Mouse (Mus musculus): ENCODE measurements around the gene Sytl3.
"Not testable (repeated sequence)": the region's sequence is repeated elsewhere in the genome, so short reads cannot be mapped to it uniquely, and the experiment has no call there.

Sytl3 gene

GRCm38 (mm10) chr17:6658801-6659200, at the start of gene Sytl3:
Gene Sytl3 (plus strand): TSS chr17:6659093.
- H3K36me3 ChIP-seq (ENCODE audit: control insufficient read depth, insufficient read depth, low read length, poor library complexity, severe bottlenecking); H3K27me3 ChIP-seq (ENCODE audit: control insufficient read depth, insufficient read depth, low read length, poor library complexity, severe bottlenecking); DNase-seq (ENCODE audit: low read depth, low spot score): not testable (repeated sequence)

DNA sequence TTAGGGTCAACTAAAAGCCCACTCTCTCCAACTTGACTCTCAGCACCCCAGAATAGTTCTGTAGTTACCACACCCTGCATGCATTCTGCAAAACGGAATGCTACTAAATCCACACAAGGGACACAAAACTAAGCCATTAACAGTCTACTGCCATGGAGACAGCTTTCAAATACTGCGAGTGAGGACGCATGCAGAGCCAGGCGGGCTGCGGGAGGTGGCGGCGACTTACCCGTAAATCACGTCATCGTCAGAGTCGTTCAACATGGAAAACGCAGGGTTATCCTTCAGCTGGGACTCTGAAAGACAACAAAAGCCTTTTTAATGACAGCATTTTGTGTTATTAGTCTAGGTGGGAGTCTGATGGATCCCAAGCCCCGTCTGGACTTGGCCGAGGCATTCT, 45.4 kb upstream of the Sytl3 start:
- DNase-seq (ENCODE audit: low read depth, low spot score); H3K36me3 ChIP-seq (ENCODE audit: control insufficient read depth, insufficient read depth, low read length, poor library complexity, severe bottlenecking); H3K27me3 ChIP-seq (ENCODE audit: control insufficient read depth, insufficient read depth, low read length, poor library complexity, severe bottlenecking): not testable (repeated sequence)

DNA sequence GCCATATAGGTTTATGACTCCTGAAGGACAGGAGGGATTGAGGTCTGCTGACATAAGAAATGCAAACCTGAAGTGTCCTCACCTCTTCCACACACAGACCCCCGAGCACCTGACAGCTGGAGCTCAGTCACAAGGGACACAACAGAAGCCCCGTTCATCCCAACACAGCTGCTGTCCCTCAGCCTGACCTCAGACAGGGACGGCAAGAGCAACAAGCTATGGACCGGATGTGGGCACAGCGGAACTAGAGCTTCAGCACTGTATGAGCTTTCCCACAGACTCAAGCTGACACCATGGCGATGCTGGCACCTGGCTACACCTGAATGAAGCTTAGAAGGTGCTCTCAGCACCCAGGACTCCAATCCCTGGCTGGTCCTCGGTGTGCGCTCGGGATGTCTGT, 44.6 kb upstream of the Sytl3 start:
- not testable (repeated sequence) for DNase-seq (ENCODE audit: low read depth, low spot score); H3K36me3 ChIP-seq (ENCODE audit: control insufficient read depth, insufficient read depth, low read length, poor library complexity, severe bottlenecking); H3K27me3 ChIP-seq (ENCODE audit: control insufficient read depth, insufficient read depth, low read length, poor library complexity, severe bottlenecking)

DNA sequence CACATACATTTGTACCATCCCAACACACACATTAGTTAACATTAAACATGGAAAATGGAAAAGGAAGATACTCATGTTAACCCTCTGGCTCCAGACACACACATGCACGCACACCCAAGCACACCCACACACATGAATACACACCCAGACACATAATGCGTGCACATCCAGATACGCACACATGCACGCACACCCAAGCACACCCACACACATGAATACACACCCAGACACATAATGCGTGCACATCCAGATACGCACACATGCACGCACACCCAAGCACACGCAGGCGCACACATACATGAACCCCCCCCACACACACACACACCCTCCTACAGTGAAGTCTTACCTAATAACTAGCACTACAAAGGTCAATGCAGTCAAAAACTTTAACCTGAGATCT, 42.2 kb upstream of the Sytl3 start:
- H3K27me3 ChIP-seq (ENCODE audit: control insufficient read depth, insufficient read depth, low read length, poor library complexity, severe bottlenecking); DNase-seq (ENCODE audit: low read depth, low spot score); H3K36me3 ChIP-seq (ENCODE audit: control insufficient read depth, insufficient read depth, low read length, poor library complexity, severe bottlenecking): not testable (repeated sequence)

DNA sequence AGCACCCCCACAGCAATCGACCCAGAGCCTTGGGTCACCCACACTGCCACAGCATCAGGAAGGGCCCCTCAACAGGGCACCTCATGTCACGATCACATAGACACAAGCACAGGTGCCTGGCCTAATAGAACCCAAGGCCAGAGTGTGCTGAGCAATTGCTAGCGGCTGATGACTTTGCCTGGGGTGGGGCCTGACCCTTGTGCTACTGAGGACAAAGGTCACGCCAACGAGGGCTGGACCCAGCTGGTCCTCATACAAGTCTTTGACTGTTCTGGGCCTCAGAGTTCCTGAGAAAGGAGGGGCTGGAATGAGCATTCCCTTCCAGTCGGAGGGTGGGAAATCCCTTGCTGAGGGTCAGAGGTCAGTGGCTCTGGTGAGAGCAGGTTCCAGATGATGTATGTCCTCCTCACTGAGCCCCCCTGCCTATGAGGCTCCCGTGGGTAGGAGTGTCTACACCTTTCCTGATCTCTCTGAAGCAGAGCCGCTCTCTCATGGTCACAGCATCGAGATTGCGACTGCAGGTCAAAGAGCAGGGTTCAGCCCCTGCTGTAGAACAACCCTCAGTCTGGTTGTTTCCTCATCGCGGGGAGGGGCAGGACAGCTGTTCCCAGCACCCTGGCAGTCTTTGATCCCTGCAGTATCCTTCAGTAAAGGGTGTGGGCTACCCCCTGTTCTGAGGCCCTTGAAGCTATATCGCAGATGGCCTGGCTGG, 41.0 kb upstream of the Sytl3 start:
- DNase-seq (ENCODE audit: low read depth, low spot score); H3K27me3 ChIP-seq (ENCODE audit: control insufficient read depth, insufficient read depth, low read length, poor library complexity, severe bottlenecking); H3K36me3 ChIP-seq (ENCODE audit: control insufficient read depth, insufficient read depth, low read length, poor library complexity, severe bottlenecking): not testable (repeated sequence)

- not testable (repeated sequence) for H3K36me3 ChIP-seq (ENCODE audit: control insufficient read depth, insufficient read depth, low read length, poor library complexity, severe bottlenecking); H3K27me3 ChIP-seq (ENCODE audit: control insufficient read depth, insufficient read depth, low read length, poor library complexity, severe bottlenecking); DNase-seq (ENCODE audit: low read depth, low spot score)
Observed at GRCm38 (mm10) chr17:6619271-6619670, 39.6 kb upstream of the Sytl3 start.

DNA sequence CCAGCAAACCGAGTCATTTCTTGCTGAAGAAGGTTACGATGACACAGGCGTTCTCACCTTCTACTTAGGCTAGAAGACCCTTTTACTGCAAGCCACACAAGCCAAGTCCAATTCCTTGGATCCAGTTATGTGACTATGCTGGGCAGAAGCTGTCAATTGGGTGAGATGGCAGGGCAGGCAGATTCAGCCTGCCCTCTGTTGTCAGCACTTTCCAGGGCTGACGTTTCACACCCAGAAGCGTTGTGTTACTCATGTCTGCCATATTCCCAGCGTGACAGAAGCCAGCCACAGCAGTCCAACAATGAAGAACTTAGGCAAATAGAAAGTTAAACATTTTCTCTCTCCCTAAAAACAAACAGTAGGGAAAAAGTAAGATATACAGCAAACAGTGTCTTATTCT, 38.9 kb upstream of the Sytl3 start:
- DNase-seq (ENCODE audit: low read depth, low spot score); H3K36me3 ChIP-seq (ENCODE audit: control insufficient read depth, insufficient read depth, low read length, poor library complexity, severe bottlenecking): not testable (repeated sequence)

DNA sequence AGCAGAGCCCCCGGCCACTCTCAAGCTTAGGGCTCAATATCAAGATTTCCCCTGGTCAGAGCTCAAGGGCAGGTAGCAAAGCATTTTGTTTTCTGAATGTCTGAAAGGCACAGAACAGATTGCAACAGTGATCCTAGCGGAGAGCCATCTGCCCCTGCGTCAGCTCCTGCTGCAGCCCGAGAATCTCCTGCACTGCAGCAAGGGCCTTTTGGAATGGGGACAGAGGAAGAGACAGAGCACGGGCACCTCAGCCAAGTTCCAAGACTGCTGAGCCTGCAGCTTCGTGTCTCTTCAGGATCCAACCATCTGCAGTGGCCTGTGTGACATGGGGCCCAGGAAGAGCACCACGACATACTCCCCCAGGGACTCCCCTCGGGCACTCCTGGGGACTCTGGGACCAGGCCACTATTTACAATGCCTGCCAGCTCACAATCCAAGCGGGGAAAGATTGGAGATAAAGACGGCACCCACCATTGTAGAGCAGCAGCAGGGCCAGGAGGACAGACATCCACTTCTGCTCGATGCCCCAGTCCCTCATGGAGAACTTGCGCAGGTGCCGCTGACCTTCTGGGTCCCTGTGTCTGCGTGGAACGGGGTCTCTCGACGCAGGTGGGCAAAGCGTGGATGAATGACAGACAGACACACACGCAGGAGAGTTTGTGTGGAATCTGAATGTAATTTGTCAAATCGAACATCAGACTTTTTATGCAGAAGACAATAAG, 38.0 kb upstream of the Sytl3 start:
- DNase-seq (ENCODE audit: low read depth, low spot score); H3K36me3 ChIP-seq (ENCODE audit: control insufficient read depth, insufficient read depth, low read length, poor library complexity, severe bottlenecking); H3K27me3 ChIP-seq (ENCODE audit: control insufficient read depth, insufficient read depth, low read length, poor library complexity, severe bottlenecking): not testable (repeated sequence)

More for the DNA sequence above, 38.9 kb upstream of the Sytl3 start:
- H3K27me3 ChIP-seq (ENCODE audit: control insufficient read depth, insufficient read depth, low read length, poor library complexity, severe bottlenecking), result not testable (repeated sequence)

DNA sequence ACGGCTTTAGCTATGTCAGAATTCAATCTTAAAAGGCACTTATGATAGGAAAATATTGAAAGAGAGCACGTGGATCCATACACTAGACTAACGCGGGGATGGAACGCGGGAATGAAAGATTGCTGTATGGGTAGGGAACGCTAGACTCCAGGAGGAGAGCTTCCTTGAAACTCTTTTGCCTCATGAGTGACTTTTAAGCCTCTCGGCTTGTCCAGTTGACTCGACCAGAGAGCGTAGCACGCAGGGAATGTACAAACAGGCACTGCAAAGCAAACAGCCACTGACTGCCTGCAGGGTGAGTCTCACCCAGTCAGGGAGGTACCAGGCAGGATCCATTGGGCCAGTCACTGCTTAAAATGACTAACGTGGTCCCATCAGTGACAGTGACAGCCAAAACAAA, 36.9 kb upstream of the Sytl3 start:
- not testable (repeated sequence) for H3K36me3 ChIP-seq (ENCODE audit: control insufficient read depth, insufficient read depth, low read length, poor library complexity, severe bottlenecking); DNase-seq (ENCODE audit: low read depth, low spot score)

DNA sequence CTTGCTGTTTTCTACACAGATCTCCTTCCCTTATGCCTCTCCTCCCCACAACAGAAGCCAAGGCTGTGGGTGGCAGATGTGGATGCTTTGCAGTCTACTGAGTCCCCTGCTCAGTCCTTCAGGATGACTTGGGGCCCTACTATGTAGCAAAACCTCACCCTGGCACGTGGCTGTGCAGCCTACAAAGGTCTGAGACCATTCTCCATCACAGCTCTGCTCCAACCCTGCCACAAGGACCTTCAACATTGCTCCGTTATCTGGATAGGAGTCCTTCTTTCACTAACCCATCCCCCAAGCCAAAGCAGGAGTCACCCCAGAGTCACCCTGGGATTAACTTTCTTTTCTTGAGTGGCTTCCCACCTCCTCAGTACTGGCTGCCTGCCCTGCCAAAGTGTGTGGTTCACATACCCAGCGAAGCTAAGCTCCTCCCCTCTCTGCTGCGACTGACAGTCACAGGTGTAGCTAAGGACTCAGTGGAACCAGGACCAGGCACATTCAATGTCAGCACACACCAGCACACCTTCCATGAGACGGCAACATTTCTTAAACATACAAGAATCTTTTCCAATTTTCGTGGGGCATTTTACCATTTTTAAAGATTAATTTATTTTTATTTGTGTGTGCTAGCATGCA, 33.9 kb upstream of the Sytl3 start:
- DNase-seq (ENCODE audit: low read depth, low spot score); H3K27me3 ChIP-seq (ENCODE audit: control insufficient read depth, insufficient read depth, low read length, poor library complexity, severe bottlenecking); H3K36me3 ChIP-seq (ENCODE audit: control insufficient read depth, insufficient read depth, low read length, poor library complexity, severe bottlenecking): not testable (repeated sequence)

More for the DNA sequence above, 36.9 kb upstream of the Sytl3 start:
- H3K27me3 ChIP-seq (ENCODE audit: control insufficient read depth, insufficient read depth, low read length, poor library complexity, severe bottlenecking), result not testable (repeated sequence)

GRCm38 (mm10) chr17:6630398-6630797, 28.5 kb upstream of the Sytl3 start:
- DNase-seq (ENCODE audit: low read depth, low spot score); H3K36me3 ChIP-seq (ENCODE audit: control insufficient read depth, insufficient read depth, low read length, poor library complexity, severe bottlenecking); H3K27me3 ChIP-seq (ENCODE audit: control insufficient read depth, insufficient read depth, low read length, poor library complexity, severe bottlenecking): not testable (repeated sequence)

GRCm38 (mm10) chr17:6632850-6633249, 26.0 kb upstream of the Sytl3 start:
- not testable (repeated sequence) for DNase-seq (ENCODE audit: low read depth, low spot score); H3K27me3 ChIP-seq (ENCODE audit: control insufficient read depth, insufficient read depth, low read length, poor library complexity, severe bottlenecking); H3K36me3 ChIP-seq (ENCODE audit: control insufficient read depth, insufficient read depth, low read length, poor library complexity, severe bottlenecking)

DNA sequence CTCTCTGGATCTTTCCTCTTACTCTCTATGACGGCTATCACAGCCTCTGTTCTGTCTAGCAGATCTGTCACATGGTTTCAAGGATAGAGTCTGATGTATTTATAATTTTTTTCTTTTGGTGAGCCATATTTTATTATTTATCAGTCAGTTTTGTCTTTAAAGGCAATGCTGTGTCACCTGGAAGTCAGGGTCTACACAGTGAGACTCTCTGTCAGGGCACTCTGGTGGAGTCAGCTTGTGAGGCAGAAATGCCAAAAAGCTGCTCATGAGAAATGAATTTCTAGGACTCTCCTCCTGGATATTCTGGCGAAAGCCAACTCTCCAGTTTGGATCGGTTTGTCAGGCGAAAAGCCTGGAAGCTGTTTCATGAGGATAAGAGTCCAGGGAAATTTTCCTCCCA, 23.1 kb upstream of the Sytl3 start:
- H3K27me3 ChIP-seq (ENCODE audit: control insufficient read depth, insufficient read depth, low read length, poor library complexity, severe bottlenecking); H3K36me3 ChIP-seq (ENCODE audit: control insufficient read depth, insufficient read depth, low read length, poor library complexity, severe bottlenecking); DNase-seq (ENCODE audit: low read depth, low spot score): not testable (repeated sequence)

DNA sequence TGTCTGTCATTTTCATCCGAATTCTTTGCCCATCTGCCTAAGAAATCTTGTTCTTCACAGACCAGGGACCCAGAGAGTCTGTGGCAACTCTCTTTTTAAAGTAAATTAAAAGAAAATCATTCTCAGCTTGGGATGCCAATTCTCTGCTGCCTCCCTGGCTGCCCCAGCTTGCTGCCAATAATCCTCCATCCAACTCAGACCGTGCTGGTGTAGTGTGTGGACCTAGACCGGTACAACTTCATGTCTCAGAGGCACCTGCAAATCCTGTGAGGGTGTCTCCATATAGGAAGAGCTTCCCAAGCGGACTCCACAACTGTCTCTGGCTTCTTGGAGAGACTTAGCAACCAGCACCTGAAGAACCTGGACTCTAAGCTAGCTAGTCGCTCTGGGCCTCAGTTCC, 22.0 kb upstream of the Sytl3 start:
- Histone ChIP-seq H3K27me3 (ENCODE audit: control insufficient read depth, insufficient read depth, low read length, poor library complexity, severe bottlenecking) (no peaks in the 10 kb centered on the region), H3K36me3 (ENCODE audit: control insufficient read depth, insufficient read depth, low read length, poor library complexity, severe bottlenecking) (no peaks in the 10 kb centered on the region)
- no peak for DNase-seq (ENCODE audit: low read depth, low spot score)

DNA sequence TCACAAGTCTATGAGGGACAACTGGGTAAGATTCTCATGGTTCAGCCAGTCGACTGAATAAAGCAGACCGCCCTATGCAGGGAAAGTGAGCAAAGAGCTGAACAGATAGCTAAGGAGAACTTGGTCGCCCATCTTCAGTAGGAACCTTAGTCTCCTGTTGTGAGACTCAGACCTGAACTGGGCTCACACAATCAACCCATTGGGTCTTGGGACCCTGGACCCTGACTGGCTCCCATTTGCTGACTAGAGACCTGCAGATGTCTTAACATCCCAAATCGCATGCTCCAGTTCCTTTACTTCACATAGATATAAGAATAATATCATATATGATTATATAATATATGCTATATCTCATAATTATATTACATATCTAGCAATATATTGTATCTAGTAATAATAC, 21.5 kb upstream of the Sytl3 start:
- H3K36me3 ChIP-seq (ENCODE audit: control insufficient read depth, insufficient read depth, low read length, poor library complexity, severe bottlenecking); DNase-seq (ENCODE audit: low read depth, low spot score); H3K27me3 ChIP-seq (ENCODE audit: control insufficient read depth, insufficient read depth, low read length, poor library complexity, severe bottlenecking): not testable (repeated sequence)

Data from splenic B cell, adult 2 months (primary cell).